Mouse (Mus musculus): Measurements from ENCODE around the gene Celf6. TPM values are rescaled to one million over a fixed set of nuclear protein-coding genes. Genes with fewer than 3 reads are reported as not detected.

Gene Celf6
- total RNA-seq, 2 experiments from 2014 or later: not detected

Other genes with a start within 250 kb of the Celf6 start
- 5.7 and 6.9 TPM in 2 replicates for gene Bbs4, start 224.4 kb upstream of the Celf6 start, total RNA-seq (2014; fragmentation: Nextera tagmentation)
- 9.6 and 17.4 TPM in 2 replicates for gene Bbs4, start 224.4 kb upstream of the Celf6 start, total RNA-seq (2017)
- gene Arih1, start 91.3 kb upstream of the Celf6 start, total RNA-seq (2014; fragmentation: Nextera tagmentation): 36.1 and 58.2 TPM in 2 replicates
- gene Arih1, start 91.3 kb upstream of the Celf6 start, total RNA-seq (2017): 117 and 141 TPM in 2 replicates
- 16.6 and 23.9 TPM in 2 replicates for gene Hexa, start 38.4 kb upstream of the Celf6 start, total RNA-seq (2014; fragmentation: Nextera tagmentation)
- 25.4 and 28.7 TPM in 2 replicates for gene Hexa, start 38.4 kb upstream of the Celf6 start, total RNA-seq (2017)
- not detected in 2 replicates for gene Tmem202, start 38.1 kb upstream of the Celf6 start, total RNA-seq (2014; fragmentation: Nextera tagmentation)
- not detected in 2 replicates for gene Tmem202, start 38.1 kb upstream of the Celf6 start, total RNA-seq (2017)
- 27.1 and 39.6 TPM in 2 replicates for gene Parp6, start 39.4 kb downstream of the Celf6 start, total RNA-seq (2014; fragmentation: Nextera tagmentation)
- 19.8 and 34.7 TPM in 2 replicates for gene Parp6, start 39.4 kb downstream of the Celf6 start, total RNA-seq (2017)
- 7.4 and 27.8 TPM in 2 replicates for gene Pkm, start 78.5 kb downstream of the Celf6 start, total RNA-seq (2014; fragmentation: Nextera tagmentation)
- 29.6 and 62.7 TPM in 2 replicates for gene Pkm, start 78.5 kb downstream of the Celf6 start, total RNA-seq (2017)
- not detected in 2 replicates for gene Gramd2, start 102.2 kb downstream of the Celf6 start, total RNA-seq (2014; fragmentation: Nextera tagmentation)
- gene Gramd2, start 102.2 kb downstream of the Celf6 start, total RNA-seq (2017): not detected in 2 replicates
- 3.3 and 3.6 TPM in 2 replicates for gene Senp8, start 172.8 kb downstream of the Celf6 start, total RNA-seq (2014; fragmentation: Nextera tagmentation)
- 3.8 and 5.6 TPM in 2 replicates for gene Senp8, start 172.8 kb downstream of the Celf6 start, total RNA-seq (2017)
- gene Myo9a, start 173.0 kb downstream of the Celf6 start, total RNA-seq (2014; fragmentation: Nextera tagmentation): 12.0 and 19.4 TPM in 2 replicates
- gene Myo9a, start 173.0 kb downstream of the Celf6 start, total RNA-seq (2017): 11.8 and 15.9 TPM in 2 replicates

Measured in megakaryocyte-erythroid progenitor cell, adult 5-6 weeks (primary cell).